Mouse (Mus musculus) hindbrain, embryonic 11.5 days (tissue): ENCODE results near the gene Nin. TPM values are rescaled to one million over a fixed set of nuclear protein-coding genes. Genes with fewer than 3 reads are reported as not detected.

Experiments used
- ATAC-seq: fragments of 200-750 bp; cut with Nextera tagmentation; 2 replicates; pipeline ENCODE4 v1.8.0; 2017; ENCODE audit warnings: mild to moderate bottlenecking, moderate TSS enrichment, moderate library complexity; ENCODE audit not compliant: low FRiP score
- DNase-seq: peaks from one replicate; pipeline ENCODE4 v3.0.0-alpha.2; 2015; ENCODE audit warnings: low spot score
- H3K27ac ChIP-seq: fragments of 300-500 bp; sonication (generic); 2 replicates; pipeline ENCODE4 v1.5.1; 2014; ENCODE audit warnings: mild to moderate bottlenecking, low read depth, low read length
- H3K27me3 ChIP-seq: fragments of 300-500 bp; sonication (generic); 2 replicates; pipeline ENCODE4 v1.6.1; 2014; ENCODE audit warnings: mild to moderate bottlenecking, low read length, moderate library complexity, mixed read lengths; ENCODE audit not compliant: control insufficient read depth, insufficient read depth
- H3K36me3 ChIP-seq: fragments of 300-500 bp; sonication (generic); 2 replicates; pipeline ENCODE4 v1.6.1; 2014; ENCODE audit warnings: mild to moderate bottlenecking, low read length, moderate library complexity, mixed read lengths; ENCODE audit not compliant: control insufficient read depth, insufficient read depth
- H3K4me1 ChIP-seq: fragments of 300-500 bp; sonication (generic); replicated peaks from 2 replicates; pipeline ENCODE4 v1.6.1; 2014; ENCODE audit warnings: low read length, mixed read lengths; ENCODE audit not compliant: control insufficient read depth, insufficient read depth
- H3K4me2 ChIP-seq: fragments of 300-500 bp; sonication (generic); replicated peaks from 2 replicates; pipeline ENCODE4 v1.6.1; 2014; ENCODE audit warnings: mild to moderate bottlenecking, low read depth, low read length
- H3K4me3 ChIP-seq: fragments of 300-500 bp; sonication (generic); 2 replicates; pipeline ENCODE4 v1.5.1; 2014; ENCODE audit warnings: low read depth, low read length
- H3K9ac ChIP-seq: fragments of 300-500 bp; sonication (generic); 2 replicates; pipeline ENCODE4 v1.6.1; 2014; ENCODE audit warnings: low read depth, low read length
- H3K9me3 ChIP-seq: fragments of 300-500 bp; sonication (generic); 2 replicates; pipeline ENCODE4 v1.6.1; 2016; ENCODE audit warnings: low read length; ENCODE audit not compliant: control insufficient read depth
- WGBS: fragments of 180-500 bp; shearing (Covaris S2); extraction: QIAGEN DNeasy Blood & Tissue Kit; methylation state at CpG from one replicate; pipeline ENCODE4 v1.1.7; 2014; 5-methylcytosine and 5-hydroxymethylcytosine counted together
- polyA plus RNA-seq: library from polyadenylated mRNA; unstranded; fragments of >200 nt; fragmentation: Nextera tagmentation; extraction: Ambion mirVana; gene quantifications from 2 replicates; pipeline ENCODE4 v1.2.1, GENCODE M21; 2014

Gene Nin
- polyA plus RNA-seq, 1 experiment from 2014 or later, result 14.9 TPM

- 90% methylated on average over 20 of the region's 20 CpGs for WGBS
- Histone ChIP-seq H3K4me3 (no peak overlapping the region), H3K4me2 (no peak overlapping the region), H3K9ac (no peak overlapping the region), H3K9me3 (no peaks in the 10 kb centered on the region), H3K4me1 (no peaks in the 10 kb centered on the region), H3K27ac (no peak overlapping the region), H3K36me3 (no peaks in the 10 kb centered on the region), H3K27me3 (no peaks in the 10 kb centered on the region)
- no peak for DNase-seq
- no peak for ATAC-seq
These were observed 21.2 kb upstream of the Nin start for GRCm38 (mm10) chr12:70134627-70135235.

GRCm38 (mm10) chr12:70131042-70131675 lies 17.6 kb upstream of the Nin start:
- Histone ChIP-seq H3K4me1 (no peaks in the 10 kb centered on the region), H3K36me3 (no peaks in the 10 kb centered on the region), H3K4me3 (no peak overlapping the region), H3K4me2 (no peak overlapping the region), H3K9me3 (no peaks in the 10 kb centered on the region), H3K27me3 (no peaks in the 10 kb centered on the region), H3K27ac (no peak overlapping the region), H3K9ac (no peak overlapping the region)
- no peak for DNase-seq
- no peak for ATAC-seq
- WGBS, result 45% methylated on average over 20 of the region's 20 CpGs

GRCm38 (mm10) chr12:70129105-70129504 lies 15.6 kb upstream of the Nin start:
- WGBS, result 63% methylated on average over 5 of the region's 5 CpGs
- no peak overlapping the region for H3K27ac ChIP-seq

GRCm38 (mm10) chr12:70126626-70127025 lies 13.1 kb upstream of the Nin start:
- 91% methylated on average over 4 of the region's 4 CpGs for WGBS
- ATAC-seq (no peak), DNase-seq (no peak)
- Histone ChIP-seq H3K9ac (no peak overlapping the region), H3K36me3 (no peaks in the 10 kb centered on the region), H3K4me2 (no peak overlapping the region), H3K27ac (no peak overlapping the region), H3K4me3 (no peak overlapping the region), H3K4me1 (no peaks in the 10 kb centered on the region), H3K9me3 (no peaks in the 10 kb centered on the region), H3K27me3 (no peaks in the 10 kb centered on the region)

More at GRCm38 (mm10) chr12:70129105-70129504, 15.6 kb upstream of the Nin start:
- Histone ChIP-seq H3K27me3 (no peaks in the 10 kb centered on the region), H3K4me1 (no peaks in the 10 kb centered on the region), H3K9me3 (no peaks in the 10 kb centered on the region), H3K36me3 (no peaks in the 10 kb centered on the region), H3K4me3 (no peak overlapping the region), H3K9ac (no peak overlapping the region), H3K4me2 (no peak overlapping the region)
- ATAC-seq (no peak), DNase-seq (no peak)

- Histone ChIP-seq H3K4me2 (no peak overlapping the region), H3K4me3 (no peak overlapping the region), H3K9me3 (no peaks in the 10 kb centered on the region), H3K9ac (no peak overlapping the region), H3K27ac (no peak overlapping the region), H3K4me1 (no peaks in the 10 kb centered on the region), H3K27me3 (no peaks in the 10 kb centered on the region), H3K36me3 (no peaks in the 10 kb centered on the region)
- WGBS, result 74% methylated on average over 2 of the region's 2 CpGs
- ATAC-seq, result no peak
- no peak for DNase-seq
These were observed 6.0 kb upstream of the Nin start for GRCm38 (mm10) chr12:70119552-70119951.

- WGBS, result 90% methylated on average over 10 of the region's 10 CpGs
- Histone ChIP-seq H3K27ac (no peak overlapping the region), H3K27me3 (no peaks in the 10 kb centered on the region), H3K4me2 (no peak overlapping the region), H3K9me3 (no peaks in the 10 kb centered on the region), H3K36me3 (no peaks in the 10 kb centered on the region), H3K4me1 (no peaks in the 10 kb centered on the region), H3K9ac (no peak overlapping the region), H3K4me3 (no peak overlapping the region)
- ATAC-seq (no peak), DNase-seq (no peak)
These were observed 5.3 kb upstream of the Nin start for GRCm38 (mm10) chr12:70118721-70119345.

GRCm38 (mm10) chr12:70117146-70117545 lies 3.6 kb upstream of the Nin start:
- Histone ChIP-seq H3K9ac (no peak overlapping the region), H3K36me3 (no peaks in the 10 kb centered on the region), H3K4me1 (no peaks in the 10 kb centered on the region), H3K27me3 (no peaks in the 10 kb centered on the region), H3K9me3 (no peaks in the 10 kb centered on the region), H3K4me3 (no peak overlapping the region), H3K4me2 (no peak overlapping the region), H3K27ac (no peak overlapping the region)
- WGBS, result 90% methylated on average over 10 of the region's 10 CpGs
- ATAC-seq, result no peak
- no peak for DNase-seq

- peak overlapping the region; percentile 76 for H3K4me3 ChIP-seq
- H3K9ac ChIP-seq, result peak overlapping the region; percentile 87
- H3K4me1 ChIP-seq, result no peaks in the 10 kb centered on the region; the same call in 1 of the 2 replicates
- H3K36me3 ChIP-seq, result no peaks in the 10 kb centered on the region
- no peaks in the 10 kb centered on the region for H3K27me3 ChIP-seq
- H3K9me3 ChIP-seq, result no peaks in the 10 kb centered on the region
- peak overlapping the region; percentile 92; the same call in 1 of the 2 replicates for H3K27ac ChIP-seq
- 7% methylated on average over 15 of the region's 16 CpGs for WGBS
- ATAC-seq (peak; percentile 0; the same call in 1 of the 2 replicates), DNase-seq (no peak)
- H3K4me2 ChIP-seq, result peak overlapping the region; percentile 82
These were observed 1.5 kb downstream of the Nin start for GRCm38 (mm10) chr12:70112090-70112383.
